Mouse (Mus musculus) spleen, postnatal 4 days (tissue): ENCODE results near the gene Brf1.
A peak's percentile ranks its signal among the peaks of the same experiment; 100 is the strongest.

ENCODE experiments used
- DNase-seq, 2 experiments: peaks; one replicate each; pipeline ENCODE4 v3.0.0; 2022; ENCODE audit warnings: low spot score in 2 of 2

The Brf1 gene

GRCm38 (mm10) chr12:112940710-112941109 is 59.8 kb downstream of the Brf1 start:
- no peak for DNase-seq

- no peak for DNase-seq
Observed at GRCm38 (mm10) chr12:112940238-112940637, 60.3 kb downstream of the Brf1 start.

GRCm38 (mm10) chr12:112938873-112939565 is 61.5 kb downstream of the Brf1 start:
- DNase-seq, result no peak

GRCm38 (mm10) chr12:112938366-112938765 is 62.1 kb downstream of the Brf1 start:
- no peak for DNase-seq

- DNase-seq, result no peak
Observed at GRCm38 (mm10) chr12:112937906-112938305, 62.6 kb downstream of the Brf1 start.

- no peak for DNase-seq
Observed at GRCm38 (mm10) chr12:112932647-112933046, 67.9 kb downstream of the Brf1 start.

GRCm38 (mm10) chr12:112929562-112930352 is 70.7 kb downstream of the Brf1 start, which contains the start of gene Jag2:
Jag2 (minus strand) TSS chr12:112929776.
- peak in 1 of 2 experiments; percentile 39 for DNase-seq

GRCm38 (mm10) chr12:112928401-112929241 is 71.9 kb downstream of the Brf1 start:
- no peak for DNase-seq

- DNase-seq, result no peak
Observed at GRCm38 (mm10) chr12:112927265-112927664, 73.2 kb downstream of the Brf1 start.

GRCm38 (mm10) chr12:112925950-112926349 is 74.6 kb downstream of the Brf1 start:
- no peak for DNase-seq

- DNase-seq, result no peak
Observed at GRCm38 (mm10) chr12:112922541-112922940, 78.0 kb downstream of the Brf1 start.

- no peak for DNase-seq
Observed at GRCm38 (mm10) chr12:112921518-112921917, 79.0 kb downstream of the Brf1 start.

- DNase-seq, result no peak
Observed at GRCm38 (mm10) chr12:112917906-112918305, 82.6 kb downstream of the Brf1 start.

GRCm38 (mm10) chr12:112917486-112917885 is 83.0 kb downstream of the Brf1 start:
- DNase-seq, result no peak

- no peak for DNase-seq
Observed at GRCm38 (mm10) chr12:112916698-112917400, 83.7 kb downstream of the Brf1 start.

GRCm38 (mm10) chr12:112915587-112915986 is 84.9 kb downstream of the Brf1 start:
- no peak for DNase-seq

- DNase-seq, result no peak
Observed at GRCm38 (mm10) chr12:112914527-112914926, 86.0 kb downstream of the Brf1 start.

- DNase-seq, result no peak
Observed at GRCm38 (mm10) chr12:112912951-112913745, 87.4 kb downstream of the Brf1 start.

GRCm38 (mm10) chr12:112911701-112912100 is 88.8 kb downstream of the Brf1 start:
- no peak for DNase-seq
